Mouse (Mus musculus): ENCODE results near the gene Zfp383. TPM values are rescaled to one million over a fixed set of nuclear protein-coding genes. Genes with fewer than 3 reads are reported as not detected.

The Zfp383 gene
- polyA plus RNA-seq (2014; fragmentation: Illumina TruSeq; extraction: RNeasy Lipid Tissue Mini Kit (QIAGEN cat#74804); ENCODE audit: low read depth, low replicate concordance) = 4.6 TPM

DNA sequence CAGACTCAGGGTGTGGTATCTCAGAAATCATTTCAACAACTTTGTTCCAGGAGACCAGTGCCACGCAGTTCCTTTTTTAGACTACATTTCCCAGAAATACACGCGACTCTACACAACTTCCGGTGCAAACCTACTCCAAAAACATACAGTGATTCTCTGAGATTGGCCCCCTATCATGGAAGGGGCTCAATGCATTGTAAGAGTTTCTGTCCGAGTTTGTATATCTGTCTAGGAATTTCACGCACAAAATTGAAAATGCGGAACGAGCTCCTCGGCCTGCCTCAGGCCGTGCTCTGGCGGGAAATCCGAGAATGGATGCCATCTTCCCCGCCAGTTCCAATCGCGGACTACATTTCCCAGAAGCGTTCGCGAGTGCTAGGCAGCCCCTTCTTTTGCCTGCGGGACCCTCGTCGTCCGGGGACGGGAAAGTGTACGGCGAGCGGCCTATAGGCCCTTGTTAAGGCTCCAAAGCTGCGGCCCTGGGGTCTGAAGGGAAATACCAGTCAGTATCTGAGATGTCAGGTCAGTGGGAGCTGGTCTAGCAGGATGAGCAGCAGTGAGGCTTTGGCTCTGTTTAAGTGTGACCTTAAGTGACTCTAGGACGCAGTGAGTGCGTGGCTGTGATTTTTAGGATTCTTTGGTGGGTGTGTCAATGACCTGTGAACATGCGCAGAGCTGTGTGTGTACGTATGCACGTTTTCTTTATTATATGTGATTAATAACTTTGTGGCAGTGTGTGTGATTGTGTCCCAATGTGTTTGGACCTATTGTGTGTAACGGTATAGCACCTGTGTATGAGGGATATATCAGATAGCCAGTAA, at the start of gene Zfp383:
Zfp383 (plus strand) TSS at position 94 of the 821 bp plus-strand sequence.

DNA sequence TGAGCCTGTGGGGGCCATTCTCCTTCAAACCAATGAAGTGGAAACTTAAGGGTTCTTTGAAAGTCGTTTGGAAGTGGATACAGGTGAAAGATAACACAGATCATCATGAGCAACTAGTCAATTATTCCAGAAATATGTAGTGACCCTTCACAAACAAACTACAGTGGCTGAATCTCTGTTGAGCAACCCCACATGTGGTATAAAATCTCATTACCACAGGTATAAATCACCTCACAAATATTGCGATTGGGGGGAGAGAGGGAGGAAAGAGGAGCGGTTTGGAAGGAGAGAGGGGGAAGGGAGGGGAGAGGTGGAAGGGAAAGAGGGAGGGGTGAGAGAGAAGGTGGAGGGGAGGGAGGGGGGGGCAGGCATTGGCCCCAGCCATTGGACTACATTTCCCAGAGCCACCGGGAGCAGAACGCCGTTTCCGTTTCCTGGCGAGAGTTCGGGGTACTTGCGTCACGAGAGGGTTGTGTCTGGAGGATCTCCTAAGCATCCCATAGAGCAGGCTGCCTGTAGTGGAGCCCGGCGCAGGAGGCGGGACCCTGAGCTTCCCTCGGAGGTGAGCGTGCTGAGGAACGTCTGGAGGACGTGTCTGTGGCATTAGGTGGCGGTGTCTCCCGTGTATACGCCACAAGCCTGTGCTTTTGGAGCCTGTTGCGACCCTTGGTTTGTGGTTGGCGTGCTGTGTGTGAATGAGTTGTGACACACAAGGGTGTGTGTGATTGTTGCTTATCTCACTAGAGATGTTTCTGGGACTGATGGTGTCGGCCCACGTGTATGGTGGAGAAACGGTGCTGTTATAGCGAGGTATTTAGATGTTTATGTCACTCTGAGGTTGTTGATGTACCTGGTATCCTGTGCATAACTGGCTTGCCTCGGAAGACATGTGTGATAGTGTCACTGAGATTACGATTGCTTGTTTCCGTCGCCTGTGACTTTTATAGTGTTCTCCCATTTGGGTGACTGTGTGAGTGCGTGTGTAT, 48.2 kb upstream of the Zfp383 start, which contains the start of gene Zfp420:
Zfp420 (plus strand) TSS at position 448 of the 986 bp plus-strand sequence.

DNA sequence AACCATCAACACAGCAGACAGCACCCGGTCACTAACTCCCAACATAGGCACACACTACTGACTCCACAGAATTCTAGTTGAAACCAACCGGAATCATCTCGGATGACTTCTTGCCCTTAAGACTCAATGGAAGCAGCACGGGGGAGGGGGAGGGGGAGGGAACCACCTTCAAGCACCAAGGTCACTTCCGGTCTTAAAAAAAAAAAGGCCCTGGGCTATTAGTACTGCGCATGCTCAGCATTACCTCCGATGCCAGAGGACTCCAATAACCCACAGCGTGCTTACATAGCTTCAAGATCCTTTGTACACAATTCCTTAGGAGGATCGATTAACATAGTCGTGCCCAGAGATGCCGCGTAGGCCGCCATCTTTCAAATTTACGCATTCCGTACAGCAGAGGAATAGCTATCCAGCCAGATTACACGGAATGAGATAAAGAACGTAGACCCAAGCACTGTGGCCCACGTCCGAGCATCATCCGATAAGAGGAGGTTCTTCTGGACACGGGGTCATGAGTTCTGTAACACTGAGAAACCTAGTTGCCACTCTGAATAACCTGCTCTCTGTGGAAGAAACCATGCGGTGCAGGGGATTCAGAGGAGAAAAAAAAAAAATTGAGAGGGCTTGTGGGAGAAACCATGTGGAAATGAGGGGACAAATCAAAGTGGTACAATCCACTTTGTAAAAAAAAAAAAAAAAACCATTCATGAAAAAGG, 1.9 kb upstream of the Zfp383 start, which contains the start of gene Zfp27:
Zfp27 (minus strand) TSS at position 607 of the 716 bp plus-strand sequence.

GRCm38 (mm10) chr7:29953513-29954401, 45.7 kb downstream of the Zfp383 start, which contains the start of gene Zfp74:
Zfp74 (minus strand) TSS chr7:29954089.

Other genes starting within 250 kb of the Zfp383 start
- 94.6 TPM for gene Catsperg2, start 181.2 kb upstream of the Zfp383 start, polyA plus RNA-seq (2014; fragmentation: Illumina TruSeq; extraction: RNeasy Lipid Tissue Mini Kit (QIAGEN cat#74804); ENCODE audit: low read depth, low replicate concordance)
- gene Zfp84, start 139.7 kb upstream of the Zfp383 start, polyA plus RNA-seq (2014; fragmentation: Illumina TruSeq; extraction: RNeasy Lipid Tissue Mini Kit (QIAGEN cat#74804); ENCODE audit: low read depth, low replicate concordance) = 2.0 TPM
- gene Zfp30, start 124.2 kb upstream of the Zfp383 start, polyA plus RNA-seq (2014; fragmentation: Illumina TruSeq; extraction: RNeasy Lipid Tissue Mini Kit (QIAGEN cat#74804); ENCODE audit: low read depth, low replicate concordance) = 0.29 TPM
- 2.7 TPM for gene Zfp790, start 92.1 kb upstream of the Zfp383 start, polyA plus RNA-seq (2014; fragmentation: Illumina TruSeq; extraction: RNeasy Lipid Tissue Mini Kit (QIAGEN cat#74804); ENCODE audit: low read depth, low replicate concordance)
- 4.0 TPM for gene Zfp940, start 54.6 kb upstream of the Zfp383 start, polyA plus RNA-seq (2014; fragmentation: Illumina TruSeq; extraction: RNeasy Lipid Tissue Mini Kit (QIAGEN cat#74804); ENCODE audit: low read depth, low replicate concordance)
- 5.7 TPM for gene Zfp420, start 48.2 kb upstream of the Zfp383 start, polyA plus RNA-seq (2014; fragmentation: Illumina TruSeq; extraction: RNeasy Lipid Tissue Mini Kit (QIAGEN cat#74804); ENCODE audit: low read depth, low replicate concordance)
- gene Zfp27, start 1.7 kb upstream of the Zfp383 start, polyA plus RNA-seq (2014; fragmentation: Illumina TruSeq; extraction: RNeasy Lipid Tissue Mini Kit (QIAGEN cat#74804); ENCODE audit: low read depth, low replicate concordance) = 3.7 TPM
- 1.8 TPM for gene Zfp74, start 45.9 kb downstream of the Zfp383 start, polyA plus RNA-seq (2014; fragmentation: Illumina TruSeq; extraction: RNeasy Lipid Tissue Mini Kit (QIAGEN cat#74804); ENCODE audit: low read depth, low replicate concordance)
- 3.3 TPM for gene Zfp568, start 75.7 kb downstream of the Zfp383 start, polyA plus RNA-seq (2014; fragmentation: Illumina TruSeq; extraction: RNeasy Lipid Tissue Mini Kit (QIAGEN cat#74804); ENCODE audit: low read depth, low replicate concordance)
- 2.4 TPM for gene Zfp14, start 143.2 kb downstream of the Zfp383 start, polyA plus RNA-seq (2014; fragmentation: Illumina TruSeq; extraction: RNeasy Lipid Tissue Mini Kit (QIAGEN cat#74804); ENCODE audit: low read depth, low replicate concordance)
- gene Zfp82, start 164.7 kb downstream of the Zfp383 start, polyA plus RNA-seq (2014; fragmentation: Illumina TruSeq; extraction: RNeasy Lipid Tissue Mini Kit (QIAGEN cat#74804); ENCODE audit: low read depth, low replicate concordance) = 2.5 TPM
- 0.41 TPM for gene Gm26920, start 182.2 kb downstream of the Zfp383 start, polyA plus RNA-seq (2014; fragmentation: Illumina TruSeq; extraction: RNeasy Lipid Tissue Mini Kit (QIAGEN cat#74804); ENCODE audit: low read depth, low replicate concordance)
- gene Zfp566, start 182.3 kb downstream of the Zfp383 start, polyA plus RNA-seq (2014; fragmentation: Illumina TruSeq; extraction: RNeasy Lipid Tissue Mini Kit (QIAGEN cat#74804); ENCODE audit: low read depth, low replicate concordance) = 1.9 TPM
- 31.7 TPM for gene Zfp260, start 186.6 kb downstream of the Zfp383 start, polyA plus RNA-seq (2014; fragmentation: Illumina TruSeq; extraction: RNeasy Lipid Tissue Mini Kit (QIAGEN cat#74804); ENCODE audit: low read depth, low replicate concordance)
- gene Zfp382, start 213.7 kb downstream of the Zfp383 start, polyA plus RNA-seq (2014; fragmentation: Illumina TruSeq; extraction: RNeasy Lipid Tissue Mini Kit (QIAGEN cat#74804); ENCODE audit: low read depth, low replicate concordance) = 11.5 TPM

Measured in testis, adult 10 weeks (tissue).